Mouse (Mus musculus) heart, embryonic 13.5 days (tissue): Measurements from ENCODE around the gene Pnp2. TPM values are rescaled to one million over a fixed set of nuclear protein-coding genes. Genes with fewer than 3 reads are reported as not detected.

ENCODE experiments used
- polyA plus RNA-seq: library from polyadenylated mRNA; unstranded; fragments of >200 nt; fragmentation: Nextera tagmentation; extraction: Ambion mirVana; gene quantifications from 2 replicates; pipeline ENCODE4 v1.2.1, GENCODE M21; 2015

Pnp2 gene
- polyA plus RNA-seq, 1 experiment from 2014 or later: not detected

Other genes starting within 250 kb of the Pnp2 start
- gene Olfr748, start 248.6 kb upstream of the Pnp2 start, polyA plus RNA-seq: not detected in 2 replicates
- not detected in 2 replicates for gene Olfr749, start 210.9 kb upstream of the Pnp2 start, polyA plus RNA-seq
- gene Ttc5, start 170.5 kb upstream of the Pnp2 start, polyA plus RNA-seq: 48.8 and 51.4 TPM in 2 replicates
- not detected in 2 replicates for gene Ccnb1ip1, start 148.3 kb upstream of the Pnp2 start, polyA plus RNA-seq
- 35.1 and 41.6 TPM in 2 replicates for gene Parp2, start 148.2 kb upstream of the Pnp2 start, polyA plus RNA-seq
- gene Tep1, start 85.4 kb upstream of the Pnp2 start, polyA plus RNA-seq: 4.5 and 5.1 TPM in 2 replicates
- 0.10 and 0.45 TPM in 2 replicates for gene Klhl33, start 58.5 kb upstream of the Pnp2 start, polyA plus RNA-seq
- 112 and 131 TPM in 2 replicates for gene Osgep, start 31.1 kb upstream of the Pnp2 start, polyA plus RNA-seq
- 148 TPM in 2 replicates for gene Apex1, start 31.0 kb upstream of the Pnp2 start, polyA plus RNA-seq
- gene Pip4p1, start 25.1 kb upstream of the Pnp2 start, polyA plus RNA-seq: 34.9 and 38.2 TPM in 2 replicates
- 36.5 and 41.3 TPM in 2 replicates for gene Pnp, start 24.9 kb upstream of the Pnp2 start, polyA plus RNA-seq
- gene Gm49342, start 11.5 kb upstream of the Pnp2 start, polyA plus RNA-seq: not detected in 2 replicates
- 0.34 and 0.40 TPM in 2 replicates for gene Rnase10, start 51.8 kb downstream of the Pnp2 start, polyA plus RNA-seq
- gene Rnase9, start 85.9 kb downstream of the Pnp2 start, polyA plus RNA-seq: not detected in 2 replicates
- not detected in 2 replicates for gene Rnase11, start 94.2 kb downstream of the Pnp2 start, polyA plus RNA-seq
- gene Rnase12, start 101.7 kb downstream of the Pnp2 start, polyA plus RNA-seq: 0.99 and 1.1 TPM in 2 replicates
- gene Olfr750, start 118.4 kb downstream of the Pnp2 start, polyA plus RNA-seq: not detected in 2 replicates
- gene Rnase4, start 135.1 kb downstream of the Pnp2 start, polyA plus RNA-seq: 20.5 and 21.4 TPM in 2 replicates
- gene Ang, start 135.2 kb downstream of the Pnp2 start, polyA plus RNA-seq: 3.6 and 3.9 TPM in 2 replicates
- gene Eddm3b, start 158.4 kb downstream of the Pnp2 start, polyA plus RNA-seq: not detected in 2 replicates
- 0.32 and 0.70 TPM in 2 replicates for gene Rnase6, start 167.9 kb downstream of the Pnp2 start, polyA plus RNA-seq
- gene Rnase1, start 190.8 kb downstream of the Pnp2 start, polyA plus RNA-seq: 0.39 and 0.49 TPM in 2 replicates
- gene Rnase2b, start 206.3 kb downstream of the Pnp2 start, polyA plus RNA-seq: not detected in 2 replicates
- not detected in 2 replicates for gene Ang2, start 243.2 kb downstream of the Pnp2 start, polyA plus RNA-seq
- gene Ear14, start 247.4 kb downstream of the Pnp2 start, polyA plus RNA-seq: not detected in 2 replicates